Mouse (Mus musculus): ENCODE measurements at regions not wholly inside any gene's neighbourhood (a gene's known extent, or its start where the extent isn't known, plus 50 kb on each side); places are given as distances from the start of the nearest gene placed in this dataset.

DNA sequence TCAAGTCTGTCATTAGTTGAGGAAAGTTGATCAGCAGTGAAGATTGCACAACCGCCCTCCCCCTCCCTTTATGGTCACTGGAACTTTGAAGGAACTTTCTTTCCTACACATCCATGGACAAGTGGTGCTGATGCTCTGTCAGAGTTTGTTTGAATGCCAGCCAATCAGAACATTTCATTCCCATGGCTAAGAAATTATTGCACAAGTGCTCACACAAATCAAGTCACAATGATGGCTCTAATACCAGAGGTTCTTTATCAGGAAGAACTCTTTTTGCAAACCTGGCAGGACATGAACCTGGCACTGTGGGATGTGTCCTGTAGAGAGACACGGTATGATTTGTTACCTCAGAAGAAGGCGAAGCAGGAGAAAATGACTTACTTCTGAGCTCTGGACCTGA is 54.3 kb upstream of the Spry2 start:
- H3K27ac ChIP-seq, result 0 out of 2 replicates have a peak overlapping the region, but pooled peaks have one; percentile 48
- no peak for TF ChIP-seq CTCF (IDR thresholded peaks at IDR 0.05)
- DNase-seq, result peak; percentile 18
- H3K4me3 ChIP-seq, result no peak overlapping the region
- intact Hi-C loops (cut with DNase I), result no loop called here

- no peak for DNase-seq
- Histone ChIP-seq H3K4me3 (no peak overlapping the region), H3K27ac (no peak overlapping the region)
- TF ChIP-seq CTCF (IDR thresholded peaks at IDR 0.05), result no peak
- intact Hi-C loops (cut with DNase I), result no loop called here
These were observed 58.5 kb upstream of the Spry2 start for GRCm38 (mm10) chr14:105955082-105955481.

- no peak for DNase-seq
- intact Hi-C loops (cut with DNase I), result no loop called here
- no peak overlapping the region for H3K4me3 ChIP-seq
- peak overlapping the region; percentile 57 for H3K27ac ChIP-seq
- TF ChIP-seq CTCF (IDR thresholded peaks at IDR 0.05), result no peak
These were observed 60.2 kb upstream of the Spry2 start for GRCm38 (mm10) chr14:105956796-105957195.

DNA sequence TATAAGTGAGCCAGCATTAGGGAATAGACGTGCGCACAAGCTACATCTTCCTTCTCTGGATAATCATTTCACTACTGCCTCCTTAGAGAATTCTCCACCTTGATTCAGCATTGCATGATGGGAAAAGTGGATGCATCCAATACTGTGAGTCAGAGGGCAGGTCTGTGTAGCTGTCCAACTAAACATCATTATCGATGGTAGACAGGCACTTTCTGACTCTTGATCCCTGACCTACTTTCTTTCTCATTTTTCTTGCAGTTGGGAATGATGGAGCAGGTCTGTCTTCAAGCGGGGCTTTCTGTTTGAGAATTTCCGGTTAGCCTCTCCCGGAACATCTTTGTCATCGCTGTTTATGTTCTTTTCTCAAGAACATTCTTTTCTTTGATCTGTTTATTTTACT is 61.4 kb upstream of the Spry2 start:
- no peak for TF ChIP-seq CTCF (IDR thresholded peaks at IDR 0.05)
- intact Hi-C loops (cut with DNase I), result no loop called here
- DNase-seq, result no peak
- Histone ChIP-seq H3K27ac (peak overlapping the region; percentile 71), H3K4me3 (no peak overlapping the region)

DNA sequence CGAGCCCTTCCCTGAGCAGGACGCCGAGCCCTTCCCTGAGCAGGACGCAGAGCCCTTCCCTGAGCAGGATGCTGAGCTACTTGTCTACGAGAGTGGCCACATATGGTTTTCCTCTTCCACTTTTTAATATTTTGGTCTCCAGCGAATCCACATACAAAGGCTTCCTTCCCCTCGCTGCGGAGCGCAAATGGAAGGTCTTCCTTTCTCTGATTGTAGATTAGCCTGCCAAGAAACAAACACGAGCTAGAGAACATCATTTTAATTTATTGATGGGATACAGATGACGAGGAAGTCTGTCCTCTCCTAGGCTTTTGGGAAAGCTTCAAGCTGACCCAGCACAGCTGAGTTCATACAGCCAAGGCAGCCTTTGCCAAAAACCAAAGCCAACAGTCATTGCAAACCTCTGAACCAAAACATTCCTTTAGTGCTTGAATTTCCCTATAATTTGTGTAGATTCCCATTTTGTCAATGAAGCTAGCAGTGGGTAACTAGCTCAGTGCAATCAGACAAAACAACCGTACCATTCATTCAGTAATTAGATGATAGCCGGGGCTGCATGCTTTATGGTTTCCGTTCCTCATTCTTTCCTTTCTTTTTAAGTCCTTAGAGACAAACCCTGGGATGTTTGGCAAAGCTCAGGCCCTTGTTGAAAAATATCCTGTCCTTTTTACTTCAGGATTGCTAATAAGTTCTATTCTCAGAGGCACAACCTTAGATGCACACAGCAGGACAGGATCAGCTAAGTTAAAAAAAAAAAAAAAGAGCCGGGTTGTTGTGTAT is 83.1 kb upstream of the Spry2 start:
- Histone ChIP-seq H3K27ac (peak overlapping the region; percentile 81), H3K4me3 (peak overlapping the region; percentile 46)
- peak; percentile 59 for DNase-seq
- TF ChIP-seq CTCF (IDR thresholded peaks at IDR 0.05), result no peak
- intact Hi-C loops (cut with DNase I), result no loop called here

GRCm38 (mm10) chr14:105980324-105980680 is 83.7 kb upstream of the Spry2 start:
- H3K27ac ChIP-seq, result peak overlapping the region; percentile 81
- DNase-seq, result no peak
- intact Hi-C loops (cut with DNase I), result no loop called here
- H3K4me3 ChIP-seq, result no peak overlapping the region
- TF ChIP-seq CTCF (IDR thresholded peaks at IDR 0.05), result no peak

DNA sequence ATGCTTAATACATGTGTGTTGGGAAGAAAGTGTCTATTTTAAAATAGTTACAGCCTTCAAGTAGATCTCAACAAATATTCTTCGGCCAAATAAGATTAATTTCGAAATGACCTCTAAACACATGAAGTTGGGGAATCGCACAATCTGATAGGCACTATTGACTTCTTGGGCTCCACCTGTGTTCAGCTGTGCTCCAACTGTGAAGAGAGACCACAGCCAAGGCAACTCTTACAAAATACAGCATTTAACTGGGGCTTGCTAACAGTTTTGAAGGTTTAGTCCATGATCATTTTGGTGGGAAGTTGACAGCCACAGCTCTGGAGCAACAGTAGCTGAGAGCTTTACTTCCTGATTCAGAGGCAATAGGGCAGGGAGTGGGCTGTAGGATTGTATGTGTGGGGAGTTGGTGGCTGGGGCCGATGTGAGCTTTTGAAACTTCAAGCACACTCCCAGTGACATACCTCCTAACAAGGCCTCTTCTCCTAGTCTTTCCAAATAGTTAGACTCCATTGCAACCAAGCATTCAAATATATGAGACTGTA is 90.8 kb upstream of the Spry2 start:
- intact Hi-C loops (cut with DNase I), result no loop called here
- no peak for DNase-seq
- no peak overlapping the region for H3K4me3 ChIP-seq
- no peak for TF ChIP-seq CTCF (IDR thresholded peaks at IDR 0.05)
- no peak overlapping the region for H3K27ac ChIP-seq

GRCm38 (mm10) chr14:105988738-105989137 is 92.1 kb upstream of the Spry2 start:
- intact Hi-C loops (cut with DNase I), result no loop called here

GRCm38 (mm10) chr14:105993124-105993523 is 96.5 kb upstream of the Spry2 start:
- Histone ChIP-seq H3K4me3 (no peak overlapping the region), H3K27ac (peak overlapping the region; percentile 74)
- DNase-seq, result peak; percentile 27
- no peak for TF ChIP-seq CTCF (IDR thresholded peaks at IDR 0.05)
- intact Hi-C loops (cut with DNase I), result no loop called here

More at GRCm38 (mm10) chr14:105988738-105989137, 92.1 kb upstream of the Spry2 start:
- no peak for DNase-seq
- no peak overlapping the region for H3K4me3 ChIP-seq
- H3K27ac ChIP-seq, result no peak overlapping the region
- no peak for TF ChIP-seq CTCF (IDR thresholded peaks at IDR 0.05)

DNA sequence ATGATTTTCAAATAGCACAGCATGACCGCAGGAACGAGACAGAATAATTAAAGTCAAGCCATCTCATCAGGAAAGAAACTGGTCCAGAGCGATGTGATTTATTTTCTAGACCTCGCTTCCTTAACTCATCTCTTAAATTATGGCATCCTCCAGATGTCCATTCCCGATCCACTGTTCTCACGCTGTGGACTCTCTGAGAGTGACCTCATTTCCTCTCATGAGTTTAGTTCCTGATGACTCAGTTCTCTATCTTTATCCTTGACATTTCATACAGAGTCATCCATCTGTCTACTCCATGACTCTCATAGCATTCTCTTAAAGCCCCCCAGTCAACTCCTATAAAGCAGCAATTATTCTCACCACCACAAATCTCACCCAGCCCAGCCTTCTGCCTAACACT is 103.2 kb upstream of the Spry2 start:
- TF ChIP-seq CTCF (IDR thresholded peaks at IDR 0.05), result no peak
- intact Hi-C loops (cut with DNase I), result no loop called here
- H3K27ac ChIP-seq, result peak overlapping the region; percentile 28; the same call in 1 of the 2 replicates
- H3K4me3 ChIP-seq, result no peak overlapping the region
- no peak for DNase-seq

DNA sequence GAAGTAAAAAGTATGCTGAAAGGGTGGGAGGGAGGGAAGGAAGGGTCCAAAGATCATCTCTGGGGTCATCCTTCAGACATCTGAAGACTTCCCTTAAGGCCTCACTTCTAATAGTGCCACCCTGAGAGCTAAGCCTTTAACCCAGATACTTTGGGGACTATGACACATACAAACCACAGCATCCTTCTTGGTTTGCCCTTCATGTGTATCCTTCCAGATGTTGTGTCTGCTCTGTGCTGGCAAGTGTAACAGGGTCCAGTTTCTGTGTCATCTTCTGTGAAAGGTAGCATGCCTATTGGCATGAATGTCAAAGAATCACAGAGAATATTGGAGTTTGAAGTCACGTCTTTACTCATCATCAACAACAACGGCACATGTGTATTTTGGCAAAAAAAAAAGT is 98.2 kb upstream of the Trim52 start:
- no peak for DNase-seq
- no peak for TF ChIP-seq CTCF (IDR thresholded peaks at IDR 0.05)
- intact Hi-C loops (cut with DNase I), result no loop called here

GRCm38 (mm10) chr14:106008951-106009350 is 97.0 kb upstream of the Trim52 start:
- Histone ChIP-seq H3K27ac (peak overlapping the region; percentile 24; the same call in 1 of the 2 replicates), H3K4me3 (no peak overlapping the region)
- no peak for DNase-seq
- TF ChIP-seq CTCF (IDR thresholded peaks at IDR 0.05), result no peak
- intact Hi-C loops (cut with DNase I), result no loop called here

More for the DNA sequence above, 98.2 kb upstream of the Trim52 start:
- no peak overlapping the region for H3K4me3 ChIP-seq
- no peak overlapping the region; the same call in 1 of the 2 replicates for H3K27ac ChIP-seq

- intact Hi-C loops (cut with DNase I), result no loop called here
- no peak for TF ChIP-seq CTCF (IDR thresholded peaks at IDR 0.05)
- Histone ChIP-seq H3K4me3 (no peak overlapping the region), H3K27ac (peak overlapping the region; percentile 72)
- peak; percentile 48 for DNase-seq
These were observed 95.0 kb upstream of the Trim52 start for GRCm38 (mm10) chr14:106010961-106011360.

GRCm38 (mm10) chr14:106011991-106012427 is 94.0 kb upstream of the Trim52 start:
- intact Hi-C loops (cut with DNase I), result no loop called here
- H3K27ac ChIP-seq, result peak overlapping the region; percentile 72
- no peak overlapping the region for H3K4me3 ChIP-seq
- TF ChIP-seq CTCF (IDR thresholded peaks at IDR 0.05), result no peak
- peak; percentile 70 for DNase-seq

All from gastrocnemius, adult 2 months (tissue).